Mouse (Mus musculus): ENCODE data around the gene Hs3st4. TPM values are rescaled to one million over a fixed set of nuclear protein-coding genes. Genes with fewer than 3 reads are reported as not detected.

Gene Hs3st4
- polyA plus RNA-seq, 1 experiment from 2014 or later: 0.89 TPM

DNA sequence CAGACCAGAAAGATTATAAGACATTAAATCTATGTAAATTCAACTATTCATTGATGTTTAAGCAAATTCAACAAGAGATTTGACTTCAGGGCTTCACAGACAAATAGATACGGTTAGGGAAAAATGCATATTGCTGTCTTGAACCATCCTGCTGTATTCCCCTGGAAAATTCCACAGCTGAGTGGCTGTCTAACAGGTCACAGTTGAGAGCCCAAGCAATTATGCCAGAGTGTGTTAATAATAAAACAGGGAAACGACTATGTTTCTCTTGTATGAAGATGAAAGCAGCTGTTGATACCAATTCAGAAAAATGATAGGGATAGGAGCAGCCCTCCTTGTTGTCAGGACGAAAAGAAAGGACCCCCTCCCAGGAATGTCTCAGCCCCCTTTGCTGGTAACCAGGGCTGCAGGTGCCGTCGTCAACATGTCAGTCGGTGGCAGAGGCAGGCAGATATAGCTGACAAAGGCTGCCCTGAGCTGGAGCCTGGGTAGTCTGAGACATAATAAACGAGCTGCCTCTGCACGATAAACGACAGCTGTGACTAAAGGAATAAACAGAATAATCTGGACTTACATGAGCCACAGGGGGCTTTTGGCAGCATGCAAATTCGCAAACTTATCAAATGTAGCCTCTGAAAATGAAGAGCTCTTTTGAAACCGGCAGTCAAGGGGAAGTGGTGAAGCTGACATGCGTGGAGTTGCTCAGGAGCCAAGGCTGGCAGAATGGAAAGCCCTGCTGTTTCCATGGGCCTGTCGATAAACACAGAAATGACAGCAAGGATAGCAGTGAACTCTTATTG is 364.7 kb downstream of the Hs3st4 start:
- no peak overlapping the region for H3K4me3 ChIP-seq
- H3K36me3 ChIP-seq: no peaks in the 10 kb centered on the region
- no peaks in the 10 kb centered on the region for H3K27me3 ChIP-seq (replicated peaks)
- no peak overlapping the region for H3K27ac ChIP-seq (ENCODE audit: poor library complexity, severe bottlenecking)
- no peak overlapping the region for H3K9ac ChIP-seq
- H3K9me3 ChIP-seq (replicated peaks): no peaks in the 10 kb centered on the region
- WGBS: 45% methylated on average over 13 of the region's 13 CpGs
- ATAC-seq (ENCODE audit: insufficient number of reproducible peaks, low FRiP score): no peak
- H3K4me2 ChIP-seq: peak overlapping the region; percentile 31
- H3K4me1 ChIP-seq (replicated peaks): 0 out of 2 replicates have a peak, but pooled peaks cover 8% of the 10 kb centered on the region

DNA sequence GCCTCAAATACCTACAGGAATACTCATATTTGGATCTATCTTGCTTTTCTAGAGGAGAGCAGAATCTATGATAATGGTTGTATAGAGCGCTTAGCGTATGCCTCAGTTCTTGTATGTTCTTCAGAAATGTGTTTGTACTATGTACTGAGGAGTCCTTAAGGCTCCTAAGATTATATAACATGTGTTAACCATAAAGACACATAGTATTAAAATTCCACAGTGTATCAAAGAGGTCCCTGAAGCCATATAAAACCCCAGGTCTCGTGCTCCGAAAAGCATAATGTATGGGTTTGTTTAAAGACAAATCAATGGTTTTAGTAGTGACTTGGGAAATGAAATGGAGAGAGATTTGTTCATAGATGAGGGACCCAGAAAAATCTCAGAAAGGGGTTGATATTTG is 371.4 kb downstream of the Hs3st4 start:
- Histone ChIP-seq H3K27me3 (replicated peaks) (no peaks in the 10 kb centered on the region), H3K36me3 (no peaks in the 10 kb centered on the region), H3K9ac (no peak overlapping the region), H3K9me3 (replicated peaks) (no peaks in the 10 kb centered on the region), H3K27ac (ENCODE audit: poor library complexity, severe bottlenecking) (no peak overlapping the region), H3K4me1 (replicated peaks) (peaks cover 5% of the 10 kb centered on the region; the same call in 1 of the 2 replicates), H3K4me3 (no peak overlapping the region), H3K4me2 (no peak overlapping the region)
- 85% methylated on average over 4 of the region's 4 CpGs for WGBS
- ATAC-seq (ENCODE audit: insufficient number of reproducible peaks, low FRiP score): no peak

DNA sequence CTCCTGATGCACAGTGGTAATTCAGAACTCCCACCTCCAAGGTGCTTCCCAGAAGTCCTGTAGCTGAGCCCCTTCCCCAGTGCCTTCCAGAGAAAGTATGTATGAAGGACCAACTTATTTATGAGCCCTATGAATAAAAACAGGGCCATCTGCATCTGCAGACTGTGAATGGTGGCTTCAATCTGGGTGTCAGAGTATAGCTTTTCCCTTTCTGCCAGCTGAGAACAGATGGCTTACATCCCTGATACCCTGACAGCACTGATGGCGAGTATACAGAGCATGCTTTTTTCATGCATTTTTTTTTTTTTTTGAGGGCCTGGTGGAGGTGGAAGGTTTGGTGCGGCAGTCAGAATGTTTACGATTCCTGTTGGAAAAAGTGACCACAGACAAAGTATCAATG is 375.4 kb downstream of the Hs3st4 start:
- Histone ChIP-seq H3K27ac (ENCODE audit: poor library complexity, severe bottlenecking) (no peak overlapping the region), H3K9ac (no peak overlapping the region), H3K27me3 (replicated peaks) (no peaks in the 10 kb centered on the region), H3K36me3 (no peaks in the 10 kb centered on the region), H3K4me1 (replicated peaks) (peaks cover 5% of the 10 kb centered on the region; the same call in 1 of the 2 replicates), H3K4me2 (no peak overlapping the region), H3K4me3 (no peak overlapping the region), H3K9me3 (replicated peaks) (no peaks in the 10 kb centered on the region)
- no peak for ATAC-seq (ENCODE audit: insufficient number of reproducible peaks, low FRiP score)
- WGBS: 34% methylated on average over 3 of the region's 3 CpGs

DNA sequence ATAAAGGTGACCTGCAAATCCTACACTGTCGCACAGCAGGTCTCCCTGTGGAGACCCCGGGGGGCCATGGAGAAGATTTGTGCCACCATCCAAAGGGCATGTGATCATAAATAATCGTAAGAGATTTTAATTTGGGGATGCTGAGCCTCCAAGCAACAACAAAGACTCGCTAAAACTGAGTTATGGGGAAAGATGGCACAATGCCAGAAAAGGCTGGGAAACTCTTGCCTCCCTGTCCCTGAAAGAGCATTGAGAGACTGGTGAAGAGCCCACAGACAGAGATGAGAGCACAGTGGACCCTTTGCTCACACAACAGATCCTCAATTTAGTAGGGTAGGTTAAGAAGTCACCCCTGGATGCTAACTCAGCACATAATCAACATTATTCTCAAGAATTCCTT is 377.2 kb downstream of the Hs3st4 start:
- no peaks in the 10 kb centered on the region for H3K9me3 ChIP-seq (replicated peaks)
- no peak overlapping the region for H3K4me3 ChIP-seq
- no peak overlapping the region for H3K27ac ChIP-seq (ENCODE audit: poor library complexity, severe bottlenecking)
- H3K36me3 ChIP-seq: no peaks in the 10 kb centered on the region
- H3K9ac ChIP-seq: no peak overlapping the region
- ATAC-seq (ENCODE audit: insufficient number of reproducible peaks, low FRiP score): no peak
- H3K4me1 ChIP-seq (replicated peaks): peaks cover 5% of the 10 kb centered on the region; the same call in 1 of the 2 replicates
- no peaks in the 10 kb centered on the region for H3K27me3 ChIP-seq (replicated peaks)
- 80% methylated on average over 4 of the region's 4 CpGs for WGBS
- H3K4me2 ChIP-seq: no peak overlapping the region

DNA sequence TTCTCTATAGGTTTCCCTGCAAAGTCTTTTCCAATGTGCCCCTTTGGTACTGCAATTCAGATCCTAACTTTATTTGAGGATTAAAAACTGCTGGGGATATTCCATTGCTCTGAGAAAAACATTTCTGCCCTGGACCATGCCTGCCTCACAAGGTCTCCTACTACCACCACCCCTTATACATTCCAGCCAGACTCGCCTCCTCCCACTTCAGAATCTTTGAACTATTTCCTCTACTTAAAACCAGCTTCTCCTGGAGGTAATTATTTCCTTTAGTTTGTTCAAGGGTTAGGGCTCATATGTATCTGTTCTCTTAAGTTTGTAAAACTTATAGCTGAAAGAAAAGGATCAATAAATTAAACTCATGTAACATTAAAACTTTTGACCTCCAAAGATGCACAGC is 389.6 kb downstream of the Hs3st4 start:
- 56% methylated on average over 1 of the region's 1 CpGs for WGBS

DNA sequence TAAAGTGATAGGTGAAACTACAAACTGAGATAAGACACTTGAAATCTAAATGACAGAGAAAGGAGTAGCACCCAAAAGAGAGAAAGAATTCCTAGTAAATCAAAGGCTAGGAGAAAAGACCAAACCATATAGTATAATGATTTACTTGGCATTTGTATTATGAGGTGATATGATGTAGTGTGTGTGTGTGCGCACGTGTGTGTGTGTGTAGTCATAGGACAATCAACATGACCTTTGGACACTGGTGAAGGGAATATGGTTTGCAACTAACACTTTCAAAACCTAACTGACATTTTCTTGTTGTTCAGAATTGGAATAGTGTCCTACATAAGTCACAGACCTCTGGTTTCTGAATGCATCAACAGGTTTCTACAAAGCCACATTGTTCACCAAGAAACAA is 390.0 kb downstream of the Hs3st4 start:
- ATAC-seq (ENCODE audit: insufficient number of reproducible peaks, low FRiP score): no peak
- Histone ChIP-seq H3K9me3 (replicated peaks) (no peaks in the 10 kb centered on the region), H3K4me2 (no peak overlapping the region), H3K27ac (ENCODE audit: poor library complexity, severe bottlenecking) (no peak overlapping the region), H3K9ac (no peak overlapping the region), H3K4me1 (replicated peaks) (no peaks in the 10 kb centered on the region), H3K4me3 (no peak overlapping the region), H3K27me3 (replicated peaks) (no peaks in the 10 kb centered on the region), H3K36me3 (no peaks in the 10 kb centered on the region)
- 80% methylated on average over 2 of the region's 2 CpGs for WGBS

More for the DNA sequence above, 389.6 kb downstream of the Hs3st4 start:
- H3K4me3 ChIP-seq: no peak overlapping the region
- H3K4me2 ChIP-seq: no peak overlapping the region
- no peak overlapping the region for H3K27ac ChIP-seq (ENCODE audit: poor library complexity, severe bottlenecking)
- H3K9ac ChIP-seq: no peak overlapping the region
- H3K27me3 ChIP-seq (replicated peaks): no peaks in the 10 kb centered on the region
- ATAC-seq (ENCODE audit: insufficient number of reproducible peaks, low FRiP score): no peak
- no peaks in the 10 kb centered on the region for H3K9me3 ChIP-seq (replicated peaks)
- H3K36me3 ChIP-seq: no peaks in the 10 kb centered on the region
- no peaks in the 10 kb centered on the region for H3K4me1 ChIP-seq (replicated peaks)

DNA sequence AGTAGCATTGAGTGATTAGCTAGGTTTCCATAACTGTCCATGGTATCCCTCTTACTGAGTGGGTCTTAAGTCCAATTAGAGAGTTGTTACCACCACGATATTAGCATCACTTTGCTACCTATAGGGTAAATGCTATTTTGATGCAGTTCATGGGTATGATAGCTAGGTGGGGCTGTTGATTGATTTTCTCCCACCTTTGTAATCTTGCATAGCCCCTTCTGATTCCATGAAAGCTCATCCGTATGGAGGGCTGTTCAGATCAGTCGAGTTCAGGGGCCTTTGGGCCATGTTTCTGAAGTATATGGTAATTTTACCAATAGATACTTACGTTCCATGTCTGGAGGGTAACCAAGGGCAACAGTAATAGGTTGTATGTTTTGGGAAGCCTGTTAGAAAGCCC is 400.8 kb downstream of the Hs3st4 start:
- Histone ChIP-seq H3K4me2 (no peak overlapping the region), H3K4me3 (no peak overlapping the region), H3K27ac (ENCODE audit: poor library complexity, severe bottlenecking) (no peak overlapping the region), H3K9me3 (replicated peaks) (no peaks in the 10 kb centered on the region), H3K4me1 (replicated peaks) (no peaks in the 10 kb centered on the region), H3K27me3 (replicated peaks) (no peaks in the 10 kb centered on the region), H3K36me3 (no peaks in the 10 kb centered on the region), H3K9ac (no peak overlapping the region)
- ATAC-seq (ENCODE audit: insufficient number of reproducible peaks, low FRiP score): no peak
- WGBS: 33% methylated on average over 4 of the region's 4 CpGs

DNA sequence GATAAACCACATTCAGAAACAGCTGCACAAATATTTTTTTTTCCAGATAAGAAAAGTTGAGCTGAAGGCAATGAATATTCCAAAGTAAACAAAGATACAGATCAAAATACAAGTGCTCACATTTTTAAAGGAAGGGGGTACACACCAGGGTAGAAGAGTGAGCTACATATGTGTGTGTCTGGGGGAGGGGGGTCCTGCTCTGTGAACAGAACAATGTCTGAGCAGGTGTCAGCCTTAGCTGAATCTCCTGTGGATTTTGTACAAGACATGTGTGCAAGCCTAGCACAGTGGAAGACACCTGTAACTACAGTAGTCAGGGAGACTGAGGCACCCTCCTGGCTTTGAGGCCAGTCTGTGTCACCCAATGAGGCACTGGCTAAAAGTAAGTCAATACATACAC is 416.5 kb downstream of the Hs3st4 start:
- Histone ChIP-seq H3K4me2 (no peak overlapping the region), H3K27ac (ENCODE audit: poor library complexity, severe bottlenecking) (no peak overlapping the region), H3K27me3 (replicated peaks) (no peaks in the 10 kb centered on the region), H3K36me3 (no peaks in the 10 kb centered on the region), H3K4me1 (replicated peaks) (no peaks in the 10 kb centered on the region), H3K9me3 (replicated peaks) (no peaks in the 10 kb centered on the region), H3K4me3 (no peak overlapping the region), H3K9ac (no peak overlapping the region)
- no peak for ATAC-seq (ENCODE audit: insufficient number of reproducible peaks, low FRiP score)

DNA sequence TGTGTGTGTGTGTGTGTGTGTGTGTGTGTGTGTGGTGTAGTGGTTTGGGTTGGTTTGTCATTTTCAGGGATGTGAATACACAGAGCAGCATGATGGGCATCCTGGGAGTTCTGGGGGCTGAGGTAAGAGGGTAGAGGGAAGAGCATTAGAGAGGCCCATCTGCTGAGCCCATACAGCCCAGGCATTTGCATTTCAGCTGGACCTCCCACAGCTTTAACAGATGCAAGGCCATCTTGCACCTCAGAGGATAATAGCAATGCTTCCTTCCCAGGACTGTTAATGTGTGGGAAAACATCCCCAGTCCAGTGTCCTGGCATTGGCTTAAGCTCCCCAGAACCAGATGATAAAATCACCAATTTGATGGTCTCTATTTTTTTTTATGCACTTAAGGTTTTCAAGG is 444.3 kb downstream of the Hs3st4 start:
- H3K36me3 ChIP-seq: no peaks in the 10 kb centered on the region
- ATAC-seq (ENCODE audit: insufficient number of reproducible peaks, low FRiP score): no peak
- H3K9me3 ChIP-seq (replicated peaks): no peaks in the 10 kb centered on the region
- H3K4me3 ChIP-seq: no peak overlapping the region
- no peaks in the 10 kb centered on the region for H3K27me3 ChIP-seq (replicated peaks)
- no peak overlapping the region for H3K27ac ChIP-seq (ENCODE audit: poor library complexity, severe bottlenecking)
- no peaks in the 10 kb centered on the region for H3K4me1 ChIP-seq (replicated peaks)
- H3K9ac ChIP-seq: no peak overlapping the region
- no peak overlapping the region for H3K4me2 ChIP-seq
